Mouse (Mus musculus) cortical plate, adult 2 months (tissue): ENCODE results near the gene Fstl4.

ENCODE experiments used
- CTCF ChIP-seq: fragments of 200-500 bp; IDR thresholded peaks from 2 replicates; pipeline ENCODE4 v1.5.1; 2011; ENCODE audit warnings: mild to moderate bottlenecking, control low read depth, low read length; ENCODE audit not compliant: insufficient read depth; ENCODE audit errors: extremely low read depth
- POLR2A ChIP-seq: fragments of 200-500 bp; IDR thresholded peaks from 2 replicates; pipeline ENCODE4 v1.6.1; 2011; ENCODE audit warnings: mild to moderate bottlenecking, low read length, control low read depth; ENCODE audit not compliant: insufficient read depth; ENCODE audit errors: extremely low read depth

DNA sequence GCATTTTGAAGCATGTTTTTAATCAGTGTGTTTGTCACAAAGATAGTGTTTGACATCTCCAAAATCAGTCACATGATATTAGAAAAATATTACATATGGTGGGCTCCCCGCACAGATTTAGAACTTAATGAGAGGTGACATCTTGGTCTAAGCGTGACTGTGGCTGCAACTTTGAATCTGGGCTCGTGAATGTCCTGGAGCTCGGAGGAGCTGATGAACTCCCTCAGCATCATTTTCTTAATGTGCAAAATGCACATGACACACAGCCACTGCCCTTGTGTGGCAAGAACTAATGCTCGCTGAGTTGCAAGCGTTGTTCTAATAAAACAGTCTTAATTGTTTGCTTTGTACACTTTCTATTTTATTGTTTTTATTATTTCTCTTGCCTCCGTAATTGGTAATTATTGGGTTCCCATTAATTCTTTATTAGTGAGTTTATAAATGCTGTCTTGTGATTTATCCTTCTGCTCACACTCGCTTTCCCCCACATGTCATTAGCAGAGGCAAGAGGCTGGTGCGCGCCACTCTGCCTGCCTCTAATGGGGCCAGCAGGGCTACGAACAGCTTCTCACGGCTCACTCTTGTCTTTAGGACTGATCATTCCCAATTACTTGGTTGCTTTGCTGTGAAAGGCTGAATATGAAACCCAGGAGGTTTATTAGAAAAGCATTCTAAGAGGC, 67.3 kb downstream of the Fstl4 start:
- TF ChIP-seq POLR2A (no peak), CTCF (no peak)
